Mouse (Mus musculus): Measurements from ENCODE around the gene Ctnna3. TPM values are rescaled to one million over a fixed set of nuclear protein-coding genes. Genes with fewer than 3 reads are reported as not detected.
A peak's percentile ranks its signal among the peaks of the same experiment; 100 is the strongest.
"Not testable (repeated sequence)": the region's sequence is repeated elsewhere in the genome, so short reads cannot be mapped to it uniquely, and the experiment has no call there.

Ctnna3 gene
- polyA plus RNA-seq (2011; ENCODE audit: insufficient read depth, insufficient read length, low replicate concordance, missing spikeins) = 1.2 TPM in 1 of 2 replicates, not detected in the other

- Histone ChIP-seq H3K27ac (ENCODE audit: control insufficient read depth, insufficient read depth, low read depth, low read length, poor library complexity) (peak within 1 kb of the TSS; percentile 61), H3K4me3 (replicated peaks; ENCODE audit: control insufficient read depth, low read depth, low read length) (peak within 1 kb of the TSS; percentile 87), H3K4me1 (ENCODE audit: control insufficient read depth, insufficient read depth, low read length) (no peaks in the 10 kb centered on the region)
- TF ChIP-seq CTCF (IDR thresholded peaks at IDR 0.05; ENCODE audit: control insufficient read depth, insufficient read depth, low read length) (no peak), POLR2A (IDR thresholded peaks at IDR 0.05; ENCODE audit: borderline replicate concordance, control insufficient read depth, low read depth, low read length) (peak; percentile 72; the same call in 1 of the 2 replicates)
- whole genome bisulfite sequencing = under 1% methylated on average over 55 of the region's 55 CpGs
Observed at GRCm38 (mm10) chr10:63429785-63430305, at the start of gene Ctnna3. Gene Ctnna3 (plus strand): TSS chr10:63430098.

GRCm38 (mm10) chr10:63381498-63382280, 48.2 kb upstream of the Ctnna3 start, which contains the start of gene Sirt1:
Gene Sirt1 (minus strand): TSS chr10:63381704.
- WGBS = 6% methylated on average over 24 of the region's 24 CpGs

GRCm38 (mm10) chr10:63382372-63383279, 47.3 kb upstream of the Ctnna3 start, which contains the start of gene Dnajc12:
Gene Dnajc12 (plus strand): TSS chr10:63382443.
- Histone ChIP-seq H3K4me1 (ENCODE audit: control insufficient read depth, insufficient read depth, low read length) (no peaks in the 10 kb centered on the region; the same call in 1 of the 2 replicates), H3K4me3 (replicated peaks; ENCODE audit: control insufficient read depth, low read depth, low read length) (peak within 1 kb of the TSS; percentile 75), H3K27ac (ENCODE audit: control insufficient read depth, insufficient read depth, low read depth, low read length, poor library complexity) (no peak within 1 kb of the TSS)
- WGBS = under 1% methylated on average over 28 of the region's 28 CpGs
- TF ChIP-seq CTCF (IDR thresholded peaks at IDR 0.05; ENCODE audit: control insufficient read depth, insufficient read depth, low read length) = peak; percentile 89
- TF ChIP-seq POLR2A (IDR thresholded peaks at IDR 0.05; ENCODE audit: borderline replicate concordance, control insufficient read depth, low read depth, low read length) = no peak

More at GRCm38 (mm10) chr10:63381498-63382280, 48.2 kb upstream of the Ctnna3 start, which contains the start of gene Sirt1:
- H3K4me1 ChIP-seq (ENCODE audit: control insufficient read depth, insufficient read depth, low read length) = no peaks in the 10 kb centered on the region; the same call in 1 of the 2 replicates
- H3K4me3 ChIP-seq (replicated peaks; ENCODE audit: control insufficient read depth, low read depth, low read length) = peak within 1 kb of the TSS; percentile 75
- TF ChIP-seq POLR2A (IDR thresholded peaks at IDR 0.05; ENCODE audit: borderline replicate concordance, control insufficient read depth, low read depth, low read length) (no peak), CTCF (IDR thresholded peaks at IDR 0.05; ENCODE audit: control insufficient read depth, insufficient read depth, low read length) (no peak)
- H3K27ac ChIP-seq (ENCODE audit: control insufficient read depth, insufficient read depth, low read depth, low read length, poor library complexity) = no peak within 1 kb of the TSS

GRCm38 (mm10) chr10:63385897-63386296, 44.0 kb upstream of the Ctnna3 start:
- not testable (repeated sequence) for H3K4me3 ChIP-seq (replicated peaks; ENCODE audit: control insufficient read depth, low read depth, low read length); H3K27ac ChIP-seq (ENCODE audit: control insufficient read depth, insufficient read depth, low read depth, low read length, poor library complexity); H3K4me1 ChIP-seq (ENCODE audit: control insufficient read depth, insufficient read depth, low read length)
- 26% methylated on average over 5 of the region's 5 CpGs for WGBS

GRCm38 (mm10) chr10:63386444-63386843, 43.5 kb upstream of the Ctnna3 start:
- peak overlapping the region; percentile 69 for H3K4me3 ChIP-seq (replicated peaks; ENCODE audit: control insufficient read depth, low read depth, low read length)
- WGBS = under 1% methylated on average over 19 of the region's 19 CpGs
- no peak overlapping the region for H3K27ac ChIP-seq (ENCODE audit: control insufficient read depth, insufficient read depth, low read depth, low read length, poor library complexity)
- H3K4me1 ChIP-seq (ENCODE audit: control insufficient read depth, insufficient read depth, low read length) = no peaks in the 10 kb centered on the region; the same call in 1 of the 2 replicates
- TF ChIP-seq POLR2A (IDR thresholded peaks at IDR 0.05; ENCODE audit: borderline replicate concordance, control insufficient read depth, low read depth, low read length) (peak; percentile 83; the same call in 1 of the 2 replicates), CTCF (IDR thresholded peaks at IDR 0.05; ENCODE audit: control insufficient read depth, insufficient read depth, low read length) (no peak)

- Histone ChIP-seq H3K4me3 (replicated peaks; ENCODE audit: control insufficient read depth, low read depth, low read length) (no peak overlapping the region), H3K4me1 (ENCODE audit: control insufficient read depth, insufficient read depth, low read length) (no peaks in the 10 kb centered on the region; the same call in 1 of the 2 replicates), H3K27ac (ENCODE audit: control insufficient read depth, insufficient read depth, low read depth, low read length, poor library complexity) (no peak overlapping the region)
- WGBS = 1% methylated on average over 10 of the region's 10 CpGs
- TF ChIP-seq POLR2A (IDR thresholded peaks at IDR 0.05; ENCODE audit: borderline replicate concordance, control insufficient read depth, low read depth, low read length) (no peak), CTCF (IDR thresholded peaks at IDR 0.05; ENCODE audit: control insufficient read depth, insufficient read depth, low read length) (no peak)
Observed at GRCm38 (mm10) chr10:63386991-63387390, 42.9 kb upstream of the Ctnna3 start.

GRCm38 (mm10) chr10:63388948-63389347, 41.0 kb upstream of the Ctnna3 start:
- WGBS = 62% methylated on average over 4 of the region's 4 CpGs
- Histone ChIP-seq H3K4me3 (replicated peaks; ENCODE audit: control insufficient read depth, low read depth, low read length) (no peak overlapping the region), H3K27ac (ENCODE audit: control insufficient read depth, insufficient read depth, low read depth, low read length, poor library complexity) (no peak overlapping the region), H3K4me1 (ENCODE audit: control insufficient read depth, insufficient read depth, low read length) (no peaks in the 10 kb centered on the region)
- TF ChIP-seq POLR2A (IDR thresholded peaks at IDR 0.05; ENCODE audit: borderline replicate concordance, control insufficient read depth, low read depth, low read length) (no peak), CTCF (IDR thresholded peaks at IDR 0.05; ENCODE audit: control insufficient read depth, insufficient read depth, low read length) (no peak)

Data from bone marrow, adult 2 months (tissue).